Mouse (Mus musculus): ENCODE measurements at regions not wholly inside any gene's neighbourhood (a gene's known extent, or its start where the extent isn't known, plus 50 kb on each side); places are given as distances from the start of the nearest gene placed in this dataset.

- no peak for TF ChIP-seq CTCF (IDR thresholded peaks at IDR 0.05; ENCODE audit: low read depth)
- Histone ChIP-seq H3K9me3 (ENCODE audit: low read length) (no peaks in the 10 kb centered on the region), H3K4me2 (ENCODE audit: low read depth, low read length) (no peak overlapping the region), H3K9ac (replicated peaks; ENCODE audit: low read length) (no peak overlapping the region), H3K4me3 (ENCODE audit: low read length) (no peak overlapping the region), H3K4me1 (ENCODE audit: insufficient read depth, low read length) (0 out of 2 replicates have a peak, but pooled peaks cover under 1% of the 10 kb centered on the region), H3K27me3 (ENCODE audit: insufficient read depth, low read length) (no peaks in the 10 kb centered on the region), H3K27ac (no peak overlapping the region), H3K36me3 (ENCODE audit: insufficient read depth, low read length) (no peaks in the 10 kb centered on the region)
- no peak for DNase-seq (ENCODE audit: low spot score)
- WGBS, result 89% methylated on average over 8 of the region's 8 CpGs
- ATAC-seq, result no peak
These were observed 211.9 kb upstream of the Daam1 start for GRCm38 (mm10) chr12:71618956-71619355.

- no peak overlapping the region for H3K4me3 ChIP-seq (ENCODE audit: low read length)
- H3K27ac ChIP-seq, result no peak overlapping the region
- H3K9ac ChIP-seq (replicated peaks; ENCODE audit: low read length), result no peak overlapping the region
- no peak for DNase-seq (ENCODE audit: low spot score)
- no peaks in the 10 kb centered on the region for H3K36me3 ChIP-seq (ENCODE audit: insufficient read depth, low read length)
- 41% methylated on average over 4 of the region's 4 CpGs for WGBS
- ATAC-seq, result no peak
- H3K9me3 ChIP-seq (ENCODE audit: low read length), result no peaks in the 10 kb centered on the region
- H3K27me3 ChIP-seq (ENCODE audit: insufficient read depth, low read length), result no peaks in the 10 kb centered on the region
- H3K4me1 ChIP-seq (ENCODE audit: insufficient read depth, low read length), result 0 out of 2 replicates have a peak, but pooled peaks cover 4% of the 10 kb centered on the region
- no peak overlapping the region for H3K4me2 ChIP-seq (ENCODE audit: low read depth, low read length)
- TF ChIP-seq CTCF (IDR thresholded peaks at IDR 0.05; ENCODE audit: low read depth), result no peak
These were observed 211.3 kb upstream of the Daam1 start for GRCm38 (mm10) chr12:71619561-71619960.

GRCm38 (mm10) chr12:71621542-71621941 is 209.3 kb upstream of the Daam1 start:
- H3K27ac ChIP-seq, result no peak overlapping the region
- H3K9ac ChIP-seq (replicated peaks; ENCODE audit: low read length), result no peak overlapping the region
- H3K36me3 ChIP-seq (ENCODE audit: insufficient read depth, low read length), result no peaks in the 10 kb centered on the region
- H3K4me1 ChIP-seq (ENCODE audit: insufficient read depth, low read length), result 0 out of 2 replicates have a peak, but pooled peaks cover 4% of the 10 kb centered on the region
- no peaks in the 10 kb centered on the region for H3K9me3 ChIP-seq (ENCODE audit: low read length)
- WGBS, result 55% methylated on average over 4 of the region's 4 CpGs
- no peak overlapping the region for H3K4me2 ChIP-seq (ENCODE audit: low read depth, low read length)
- no peaks in the 10 kb centered on the region for H3K27me3 ChIP-seq (ENCODE audit: insufficient read depth, low read length)
- TF ChIP-seq CTCF (IDR thresholded peaks at IDR 0.05; ENCODE audit: low read depth), result no peak
- no peak overlapping the region for H3K4me3 ChIP-seq (ENCODE audit: low read length)
- DNase-seq (ENCODE audit: low spot score) (no peak), ATAC-seq (no peak)

- TF ChIP-seq CTCF (IDR thresholded peaks at IDR 0.05; ENCODE audit: low read depth), result no peak
- DNase-seq (ENCODE audit: low spot score), result no peak
- Histone ChIP-seq H3K9ac (replicated peaks; ENCODE audit: low read length) (no peak overlapping the region), H3K4me3 (ENCODE audit: low read length) (no peak overlapping the region), H3K36me3 (ENCODE audit: insufficient read depth, low read length) (no peaks in the 10 kb centered on the region), H3K4me1 (ENCODE audit: insufficient read depth, low read length) (0 out of 2 replicates have a peak, but pooled peaks cover 4% of the 10 kb centered on the region), H3K27ac (no peak overlapping the region), H3K27me3 (ENCODE audit: insufficient read depth, low read length) (no peaks in the 10 kb centered on the region), H3K4me2 (ENCODE audit: low read depth, low read length) (no peak overlapping the region), H3K9me3 (ENCODE audit: low read length) (no peaks in the 10 kb centered on the region)
- WGBS, result 83% methylated on average over 2 of the region's 2 CpGs
- ATAC-seq, result no peak
These were observed 208.1 kb upstream of the Daam1 start for GRCm38 (mm10) chr12:71622761-71623160.

- no peaks in the 10 kb centered on the region for H3K9me3 ChIP-seq (ENCODE audit: low read length)
- no peak overlapping the region for H3K27ac ChIP-seq
- no peak for TF ChIP-seq CTCF (IDR thresholded peaks at IDR 0.05; ENCODE audit: low read depth)
- 93% methylated on average over 5 of the region's 5 CpGs for WGBS
- H3K4me3 ChIP-seq (ENCODE audit: low read length), result no peak overlapping the region
- H3K4me1 ChIP-seq (ENCODE audit: insufficient read depth, low read length), result 0 out of 2 replicates have a peak, but pooled peaks cover 4% of the 10 kb centered on the region
- H3K9ac ChIP-seq (replicated peaks; ENCODE audit: low read length), result no peak overlapping the region
- H3K36me3 ChIP-seq (ENCODE audit: insufficient read depth, low read length), result no peaks in the 10 kb centered on the region
- no peak for DNase-seq (ENCODE audit: low spot score)
- no peaks in the 10 kb centered on the region for H3K27me3 ChIP-seq (ENCODE audit: insufficient read depth, low read length)
- no peak for ATAC-seq
- H3K4me2 ChIP-seq (ENCODE audit: low read depth, low read length), result no peak overlapping the region
These were observed 207.6 kb upstream of the Daam1 start for GRCm38 (mm10) chr12:71623271-71623670.

- WGBS, result 60% methylated on average over 8 of the region's 8 CpGs
- DNase-seq (ENCODE audit: low spot score) (no peak), ATAC-seq (no peak)
- H3K4me1 ChIP-seq (ENCODE audit: insufficient read depth, low read length), result 0 out of 2 replicates have a peak, but pooled peaks cover 4% of the 10 kb centered on the region
- TF ChIP-seq CTCF (IDR thresholded peaks at IDR 0.05; ENCODE audit: low read depth), result no peak
- no peak overlapping the region for H3K4me3 ChIP-seq (ENCODE audit: low read length)
- no peak overlapping the region for H3K9ac ChIP-seq (replicated peaks; ENCODE audit: low read length)
- H3K27ac ChIP-seq, result no peak overlapping the region
- H3K9me3 ChIP-seq (ENCODE audit: low read length), result no peaks in the 10 kb centered on the region
- no peaks in the 10 kb centered on the region for H3K36me3 ChIP-seq (ENCODE audit: insufficient read depth, low read length)
- no peaks in the 10 kb centered on the region for H3K27me3 ChIP-seq (ENCODE audit: insufficient read depth, low read length)
- no peak overlapping the region for H3K4me2 ChIP-seq (ENCODE audit: low read depth, low read length)
These were observed 206.8 kb upstream of the Daam1 start for GRCm38 (mm10) chr12:71624076-71624475.

- 0 out of 2 replicates have a peak, but pooled peaks cover 4% of the 10 kb centered on the region for H3K4me1 ChIP-seq (ENCODE audit: insufficient read depth, low read length)
- H3K9ac ChIP-seq (replicated peaks; ENCODE audit: low read length), result no peak overlapping the region
- 40% methylated on average over 6 of the region's 6 CpGs for WGBS
- no peaks in the 10 kb centered on the region for H3K36me3 ChIP-seq (ENCODE audit: insufficient read depth, low read length)
- H3K27me3 ChIP-seq (ENCODE audit: insufficient read depth, low read length), result no peaks in the 10 kb centered on the region
- no peaks in the 10 kb centered on the region for H3K9me3 ChIP-seq (ENCODE audit: low read length)
- ATAC-seq, result no peak
- no peak overlapping the region for H3K27ac ChIP-seq
- TF ChIP-seq CTCF (IDR thresholded peaks at IDR 0.05; ENCODE audit: low read depth), result no peak
- no peak overlapping the region for H3K4me3 ChIP-seq (ENCODE audit: low read length)
- no peak overlapping the region for H3K4me2 ChIP-seq (ENCODE audit: low read depth, low read length)
- no peak for DNase-seq (ENCODE audit: low spot score)
These were observed 206.2 kb upstream of the Daam1 start for GRCm38 (mm10) chr12:71624676-71625075.
